Mouse (Mus musculus) adrenal gland, adult 10 weeks (tissue): Measurements from ENCODE around the gene Nr5a1. TPM values are rescaled to one million over a fixed set of nuclear protein-coding genes. Genes with fewer than 3 reads are reported as not detected.

ENCODE experiments used
- polyA plus RNA-seq: library from polyadenylated mRNA; stranded (reverse); fragments of 350-450 nt; fragmentation: Illumina TruSeq; extraction: RNeasy Lipid Tissue Mini Kit (QIAGEN cat#74804); gene quantifications from one replicate; pipeline ENCODE4 v1.2.3, GENCODE M21; 2014; ENCODE audit warnings: low read depth, low replicate concordance

Gene Nr5a1
- 38.2 TPM for polyA plus RNA-seq

DNA sequence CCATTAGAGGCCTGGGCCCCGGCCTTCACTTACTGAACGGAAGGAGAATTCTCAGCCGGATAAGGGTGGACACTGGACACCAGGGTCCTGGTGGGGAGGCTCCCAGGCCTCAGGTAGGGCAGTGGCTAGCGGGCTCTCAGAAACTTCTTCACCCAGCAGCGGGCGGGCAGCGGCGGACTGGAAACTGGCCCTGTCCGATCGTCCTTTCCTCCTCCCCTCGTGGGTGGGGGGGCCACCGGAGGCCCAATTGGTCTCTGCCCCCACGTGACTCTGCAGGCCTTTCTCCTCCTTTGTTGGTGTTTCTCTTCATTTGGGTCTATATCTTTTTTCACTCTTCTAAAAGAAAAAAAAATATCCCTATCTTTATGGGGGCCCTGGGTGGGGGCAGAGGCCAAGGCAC lies at the start of gene Nr5a1:
Gene Nr5a1, minus strand, starts transcription at position 219 of the 400 bp plus-strand sequence.

GRCm38 (mm10) chr2:38643625-38644427 lies 70.5 kb downstream of the Nr5a1 start, which contains the start of gene Psmb7:
Psmb7 (minus strand) TSS chr2:38644087.

Other genes with a start within 250 kb of the Nr5a1 start
- 12.2 TPM for gene Nek6, start 202.9 kb downstream of the Nr5a1 start, polyA plus RNA-seq
- 251 TPM for gene Psmb7, start 70.5 kb downstream of the Nr5a1 start, polyA plus RNA-seq
- 5.0 TPM for gene Nr6a1, start 213.1 kb upstream of the Nr5a1 start, polyA plus RNA-seq
- gene Olfml2a, start 217.4 kb upstream of the Nr5a1 start, polyA plus RNA-seq: 11.7 TPM